In genomic region chr2:105611651-105612050, GRCm38 (mm10) we compare ENCODE assay signal across 13 mouse cellular contexts. TPM values are rescaled to one million over a fixed set of nuclear protein-coding genes. Genes with fewer than 3 reads are reported as not detected.
DNase-seq lines count a peak whose midpoint lies in the region; ATAC-seq and TF ChIP-seq lines count a peak whose summit lies in the region.
"Had no signal": no experiment of that assay in that cellular context is flagged by ENCODE, and none has a peak within 500 bp of the region (broad histone marks: within the 10 kb centered on the region; RNA-seq: fewer than 3 reads in every experiment).

No protein-coding gene starts in this region.

- H3K4me1 ChIP-seq in lung, embryonic 14.5 days (ENCODE audit: insufficient read depth): no peaks in the 10 kb centered on the region; the same call in 1 of the 2 replicates
- H3K4me1 ChIP-seq in forebrain, embryonic 14.5 days (ENCODE audit: control insufficient read depth, insufficient read depth, low read length): peaks cover 20% of the 10 kb centered on the region
- H3K4me1 ChIP-seq in limb, embryonic 12.5 days (replicated peaks): peaks cover 26% of the 10 kb centered on the region
- H3K4me1 ChIP-seq in neural tube, embryonic 15.5 days: peaks cover 24% of the 10 kb centered on the region

- no peak overlapping the region for H3K4me3 ChIP-seq in lung, embryonic 14.5 days (ENCODE audit: low read depth, low read length)
- H3K4me3 ChIP-seq in forebrain, embryonic 14.5 days (ENCODE audit: low read depth, low read length): no peak overlapping the region
- H3K4me3 ChIP-seq in limb, embryonic 12.5 days (replicated peaks): no peak overlapping the region; the same call in 1 of the 2 replicates
- no peak overlapping the region for H3K4me3 ChIP-seq in neural tube, embryonic 15.5 days (replicated peaks)
- H3K4me3 ChIP-seq: intestine, embryonic 15.5 days had no signal

- no peaks in the 10 kb centered on the region for H3K27me3 ChIP-seq in lung, embryonic 14.5 days (ENCODE audit: insufficient read depth, low read length)
- H3K27me3 ChIP-seq in forebrain, embryonic 14.5 days (replicated peaks; ENCODE audit: control insufficient read depth, insufficient read depth, low read length): no peaks in the 10 kb centered on the region; the same call in 1 of the 2 replicates
- H3K27me3 ChIP-seq in limb, embryonic 12.5 days: peaks cover 24% of the 10 kb centered on the region
- H3K27me3 ChIP-seq in neural tube, embryonic 15.5 days (replicated peaks): peaks cover 40% of the 10 kb centered on the region
- H3K27me3 ChIP-seq: CH12.LX; intestine, embryonic 15.5 days had no signal

- TF ChIP-seq CTCF in lung, embryonic 14.5 days (IDR thresholded peaks at IDR 0.05; ENCODE audit: low read depth): no peak

- 15% methylated on average over 4 of the region's 4 CpGs for WGBS in lung, embryonic 14.5 days
- 8% methylated on average over 4 of the region's 4 CpGs for WGBS in forebrain, embryonic 14.5 days
- 8% methylated on average over 4 of the region's 4 CpGs for WGBS in limb, embryonic 12.5 days
- WGBS in neural tube, embryonic 15.5 days: 4% methylated on average over 4 of the region's 4 CpGs

- H3K9me3 ChIP-seq in lung, embryonic 14.5 days (ENCODE audit: low read depth, low read length): no peaks in the 10 kb centered on the region
- no peaks in the 10 kb centered on the region for H3K9me3 ChIP-seq in forebrain, embryonic 14.5 days (replicated peaks; ENCODE audit: control insufficient read depth, low read length)
- H3K9me3 ChIP-seq in limb, embryonic 12.5 days: no peaks in the 10 kb centered on the region
- H3K9me3 ChIP-seq in neural tube, embryonic 15.5 days (replicated peaks): no peaks in the 10 kb centered on the region
- H3K9me3 ChIP-seq: intestine, embryonic 15.5 days had no signal

- no peak for ATAC-seq in lung, embryonic 14.5 days (ENCODE audit: insufficient read depth)
- ATAC-seq in forebrain, embryonic 14.5 days: no peak
- ATAC-seq in limb, embryonic 12.5 days (ENCODE audit: insufficient number of reproducible peaks, insufficient read depth, low FRiP score, low TSS enrichment, low read depth): no peak
- ATAC-seq in neural tube, embryonic 15.5 days (ENCODE audit: low FRiP score): no peak
- ATAC-seq: liver, postnatal 0 days had no signal

- H3K27ac ChIP-seq in lung, embryonic 14.5 days (ENCODE audit: low read depth): peak overlapping the region; percentile 70; the same call in 1 of the 2 replicates
- no peak overlapping the region for H3K27ac ChIP-seq in forebrain, embryonic 14.5 days (ENCODE audit: low read depth, low read length)
- H3K27ac ChIP-seq in limb, embryonic 12.5 days: no peak overlapping the region
- H3K27ac ChIP-seq in neural tube, embryonic 15.5 days (replicated peaks): peak overlapping the region; percentile 45; the same call in 1 of the 2 replicates
- H3K27ac ChIP-seq: intestine, embryonic 15.5 days; stomach, postnatal 0 days had no signal

- no peaks in the 10 kb centered on the region for H3K36me3 ChIP-seq in lung, embryonic 14.5 days (ENCODE audit: insufficient read depth)
- H3K36me3 ChIP-seq in forebrain, embryonic 14.5 days (ENCODE audit: control insufficient read depth, insufficient read depth, low read length): no peaks in the 10 kb centered on the region
- H3K36me3 ChIP-seq in limb, embryonic 12.5 days: no peaks in the 10 kb centered on the region
- no peaks in the 10 kb centered on the region for H3K36me3 ChIP-seq in neural tube, embryonic 15.5 days
- H3K36me3 ChIP-seq: intestine, embryonic 15.5 days had no signal

- no peak overlapping the region for H3K9ac ChIP-seq in lung, embryonic 14.5 days
- no peak overlapping the region for H3K9ac ChIP-seq in forebrain, embryonic 14.5 days (ENCODE audit: low read length)
- H3K9ac ChIP-seq in limb, embryonic 12.5 days (replicated peaks): no peak overlapping the region
- H3K9ac ChIP-seq in neural tube, embryonic 15.5 days (replicated peaks): no peak overlapping the region
- H3K9ac ChIP-seq: intestine, embryonic 15.5 days; liver, postnatal 0 days had no signal

- no peak for DNase-seq in lung, embryonic 14.5 days
- no peak for DNase-seq in lung, postnatal 14 days
- peak; percentile 10 for DNase-seq in forebrain, embryonic 14.5 days (ENCODE audit: low spot score)
- DNase-seq in testis, postnatal 14 days (ENCODE audit: low spot score): no peak
- no peak for DNase-seq in cerebellum, postnatal 36 days
- DNase-seq: adrenal gland, adult 8-10 months; heart, adult 11 months; liver, postnatal 0 days had no signal

- no peak overlapping the region for H3K4me2 ChIP-seq in lung, embryonic 14.5 days
- peak overlapping the region; percentile 29 for H3K4me2 ChIP-seq in forebrain, embryonic 14.5 days (ENCODE audit: low read length)
- peak overlapping the region; percentile 47 for H3K4me2 ChIP-seq in limb, embryonic 12.5 days
- H3K4me2 ChIP-seq in neural tube, embryonic 15.5 days: peak overlapping the region; percentile 34

RNA-seq across cellular contexts. Expression of gene Pax6, which starts 57.0 kb away (rescaled TPM):
- polyA plus RNA-seq in lung, embryonic 14.5 days (2014; fragmentation: Nextera tagmentation; extraction: Ambion mirVana): 0.08 TPM in 1 of 2 replicates, not detected in the other
- polyA plus RNA-seq in forebrain, embryonic 14.5 days (2014; fragmentation: Nextera tagmentation; extraction: Ambion mirVana): 44.5 and 51.8 TPM in 2 replicates
- 0.49 TPM in 1 of 2 replicates, not detected in the other for polyA plus RNA-seq in limb, embryonic 12.5 days (2016; fragmentation: Nextera tagmentation; extraction: Ambion mirVana)
- polyA plus RNA-seq in neural tube, embryonic 15.5 days (2015; fragmentation: Nextera tagmentation; extraction: Ambion mirVana): 9.4 and 11.4 TPM in 2 replicates
- polyA plus RNA-seq: liver, postnatal 0 days had no signal

Comparison
In these comparisons a context has a peak if more than half of its experiments do, and no peak if none do; other contexts are left out.
1. H3K27ac ChIP-seq: peak in lung, embryonic 14.5 days (single experiment) and neural tube, embryonic 15.5 days (single experiment); none in forebrain, embryonic 14.5 days (single experiment) and limb, embryonic 12.5 days (single experiment).